Mouse (Mus musculus): ENCODE results near the gene Pold1.

Pold1 gene

DNA sequence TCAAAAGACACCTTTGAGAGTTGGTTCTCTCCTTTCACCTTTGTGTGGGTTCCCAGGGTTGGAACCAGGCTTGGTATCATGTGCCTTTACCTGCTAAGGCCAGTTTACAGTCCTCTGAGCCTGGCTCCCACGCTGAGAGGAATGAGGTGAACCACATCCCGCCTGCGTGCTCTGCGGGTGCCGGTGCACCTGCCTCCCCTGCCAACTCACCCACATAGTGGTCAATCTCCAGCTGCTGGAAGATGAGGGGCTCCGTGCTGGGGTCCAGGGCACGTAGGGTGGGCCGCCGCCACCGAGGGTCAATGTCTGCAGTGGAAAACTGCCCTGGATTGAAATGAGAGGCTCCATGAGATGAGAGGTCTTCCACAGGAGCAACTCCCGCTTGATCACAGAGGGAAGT, 6.1 kb downstream of the Pold1 start:
- no peak for DNase-seq

DNA sequence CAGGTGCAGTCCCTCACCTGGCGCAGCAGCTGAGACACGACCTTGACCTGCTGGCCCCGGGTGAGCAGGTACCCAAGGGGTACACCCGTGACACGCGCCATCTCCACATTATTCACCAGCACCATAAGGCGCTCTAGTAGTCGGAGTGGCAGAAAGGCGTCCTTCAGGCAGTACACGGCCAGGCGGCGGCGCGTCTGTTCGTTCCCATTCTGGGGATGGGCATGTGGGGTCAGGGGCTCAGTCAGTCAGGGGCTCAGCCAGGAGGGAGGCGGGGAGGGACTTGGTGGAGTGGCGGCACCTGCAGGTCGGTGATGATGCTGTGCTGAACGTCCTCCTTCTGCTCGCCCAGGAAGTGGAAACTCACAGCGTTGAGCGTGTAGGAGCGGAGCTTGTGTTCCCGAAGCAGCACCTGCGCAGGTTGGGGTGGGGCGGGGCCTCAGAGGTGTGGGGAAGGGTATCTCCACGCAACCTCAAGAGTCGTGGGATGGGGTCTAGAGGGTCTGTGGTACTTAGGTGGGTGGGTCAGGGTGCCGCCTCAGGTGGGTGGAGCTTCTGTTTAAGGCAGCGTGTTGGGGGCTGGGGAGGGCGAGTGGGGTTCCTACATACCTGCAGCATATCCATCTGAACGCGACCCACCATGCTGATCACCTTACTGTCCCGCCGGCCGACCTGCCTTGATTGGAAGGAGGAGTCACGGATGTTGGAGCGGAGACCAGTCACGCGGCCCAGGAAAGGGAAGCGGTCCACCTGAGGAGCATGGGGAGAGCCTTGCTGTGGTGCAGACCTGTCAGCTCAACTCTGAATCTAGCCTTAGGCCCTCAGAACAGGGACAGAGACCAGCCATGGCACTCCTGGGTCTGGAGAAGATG, 9.7 kb downstream of the Pold1 start:
- DNase-seq, result no peak

DNA sequence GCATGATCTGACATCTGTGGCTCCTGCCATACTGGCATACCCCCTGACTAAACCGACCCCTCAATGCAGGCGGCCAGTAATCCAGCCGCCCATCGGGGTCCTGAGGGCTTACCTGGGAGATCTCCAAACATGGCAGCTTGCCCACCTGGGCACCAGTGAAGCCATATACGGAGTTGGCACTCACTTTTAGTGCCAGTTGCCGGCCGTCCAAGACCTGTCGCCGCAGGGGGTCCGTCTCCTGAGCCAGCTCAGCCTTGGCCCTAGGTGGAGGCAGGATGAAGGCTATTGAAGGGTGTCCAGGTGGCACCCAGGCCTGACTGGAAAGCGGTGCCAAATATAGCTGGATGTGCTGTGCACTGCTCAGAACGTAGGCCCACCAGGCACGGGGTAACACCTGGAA, 11.2 kb downstream of the Pold1 start:
- DNase-seq, result peak; percentile 81

DNA sequence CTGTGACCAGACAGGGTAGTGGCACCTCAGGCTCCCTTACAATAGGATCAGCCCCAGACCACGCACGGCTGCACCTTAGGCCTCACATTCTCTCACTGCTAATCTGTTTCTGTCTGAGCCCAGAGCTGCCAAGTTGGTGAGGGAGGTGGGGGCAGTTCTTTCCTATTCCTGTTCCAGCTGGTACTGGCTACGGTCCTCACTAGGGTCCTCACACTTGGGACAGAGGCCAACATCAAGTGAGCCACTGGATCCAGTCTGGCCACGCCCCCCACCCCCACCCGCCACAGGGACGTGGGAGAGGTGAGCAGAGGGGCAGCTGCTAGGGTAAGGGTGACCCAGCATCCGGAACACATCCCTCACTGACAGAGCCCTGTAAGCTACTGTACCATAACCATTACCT, 11.6 kb downstream of the Pold1 start:
- no peak for DNase-seq

DNA sequence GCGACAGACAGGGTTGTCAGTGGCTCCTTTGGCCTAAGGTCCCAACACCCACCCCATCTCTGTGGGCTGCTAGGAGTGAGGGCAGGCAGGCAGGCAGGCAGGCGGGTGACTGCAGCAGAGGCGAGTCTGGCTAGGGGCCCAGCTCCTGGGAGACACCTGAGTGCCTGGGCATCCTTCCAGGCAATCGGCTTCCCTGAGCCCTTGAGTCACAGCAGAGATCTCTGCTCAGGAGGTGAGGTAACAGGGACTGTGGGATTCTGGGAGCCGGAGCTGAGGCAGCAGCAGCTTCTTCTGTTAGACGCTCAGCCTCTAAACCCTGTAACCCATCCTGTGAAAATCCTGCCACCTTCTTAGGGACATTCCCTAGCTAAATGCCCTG, 12.1 kb downstream of the Pold1 start:
- DNase-seq, result peak; percentile 86

DNA sequence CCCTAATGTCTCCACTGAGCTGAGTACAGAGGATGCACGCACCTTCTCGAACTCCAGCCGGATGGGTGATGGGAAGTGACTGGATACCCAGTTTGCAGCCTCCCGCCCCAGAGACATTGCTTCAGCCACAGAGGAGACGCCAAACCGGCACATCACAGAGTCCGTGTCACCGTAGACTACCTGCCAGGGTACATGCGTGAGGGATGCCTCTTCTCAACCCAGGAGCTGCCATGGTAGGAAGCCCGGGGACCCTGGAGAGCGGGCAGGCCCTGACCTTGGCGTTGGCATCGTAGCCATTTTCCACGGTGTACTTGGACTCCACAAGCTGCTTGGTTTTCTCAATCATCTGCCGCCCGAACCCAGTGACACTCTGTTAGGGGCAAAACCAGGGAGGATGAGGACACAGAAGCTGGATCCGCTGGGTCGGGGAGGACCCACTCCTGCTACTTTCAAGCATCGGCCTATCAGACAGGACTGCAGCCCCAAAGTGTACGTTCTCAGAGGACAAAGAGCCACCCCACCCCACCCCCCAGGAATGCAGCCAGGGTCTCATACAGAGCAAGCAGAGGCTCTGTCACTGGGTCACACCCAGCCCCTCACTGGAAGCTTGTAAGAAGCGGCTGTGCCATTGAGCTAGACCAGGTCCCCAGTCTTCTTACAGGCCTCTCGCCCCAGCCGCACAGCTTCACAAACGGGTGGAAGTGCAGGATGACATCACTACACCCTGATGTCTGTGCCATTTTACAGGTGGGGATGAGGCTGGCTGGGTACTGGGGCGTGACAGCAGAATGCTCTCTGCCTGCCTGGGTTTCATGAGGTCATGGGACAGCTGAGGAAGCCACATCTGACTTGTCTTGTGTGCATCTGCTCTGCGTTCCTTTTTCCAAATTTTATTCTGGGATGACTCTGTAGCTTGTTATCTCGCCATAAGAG, 12.7 kb downstream of the Pold1 start:
- DNase-seq, result no peak

DNA sequence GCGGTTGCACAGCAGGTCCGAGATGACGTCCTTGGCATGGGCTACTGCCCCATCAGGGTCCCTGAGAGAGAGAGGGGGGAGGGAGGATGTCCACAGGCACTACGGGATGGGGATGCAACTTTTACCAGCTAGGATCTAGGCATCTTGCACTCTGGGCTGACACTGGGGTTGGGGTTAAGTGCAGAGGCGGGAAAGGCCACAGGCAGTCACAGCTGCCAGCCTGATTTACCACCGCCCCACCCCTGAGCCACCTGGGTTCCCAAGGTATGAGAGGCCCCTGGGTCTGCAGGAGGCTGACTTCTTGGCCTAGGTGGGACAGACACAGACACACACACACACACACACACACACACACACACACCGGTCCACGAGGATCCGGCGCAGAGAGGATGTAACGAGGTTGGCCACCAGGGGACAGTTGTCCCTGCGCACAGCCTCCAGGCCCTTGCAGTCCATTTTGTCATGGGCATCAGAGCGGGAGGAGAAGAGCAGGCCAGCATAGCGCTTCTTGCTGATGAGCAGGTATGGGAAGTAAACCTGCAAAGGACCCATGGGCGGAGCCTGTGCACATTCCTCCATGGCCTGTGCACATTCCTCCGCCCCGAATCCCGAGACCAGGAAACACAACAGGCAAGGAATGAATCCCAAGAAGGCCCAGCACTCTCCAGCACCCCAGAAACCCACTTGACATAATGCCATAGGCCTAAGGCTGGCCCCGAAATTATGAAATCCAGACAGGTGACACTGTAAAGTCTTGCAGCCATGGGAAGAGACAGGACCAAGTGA, 13.8 kb downstream of the Pold1 start:
- no peak for DNase-seq

DNA sequence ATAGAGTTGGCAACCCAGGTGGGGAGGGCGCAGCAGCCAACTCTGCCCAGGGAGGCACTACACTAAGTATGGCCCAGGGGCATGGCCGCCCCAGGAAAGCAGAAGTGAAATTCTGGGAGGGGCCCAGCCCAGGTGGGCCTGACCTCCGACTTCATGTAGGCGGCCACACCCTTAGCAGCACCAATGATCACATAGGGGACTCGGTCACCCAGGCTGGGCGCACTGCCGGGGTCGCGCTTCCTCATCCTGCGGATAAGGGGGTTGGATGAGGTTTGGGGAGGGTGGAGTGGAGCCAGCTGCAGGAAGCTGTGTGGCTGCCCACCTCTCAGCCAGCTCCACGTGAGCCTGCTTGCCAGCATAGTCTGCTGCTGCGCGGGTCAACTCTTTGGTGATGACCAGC, 14.4 kb downstream of the Pold1 start:
- no peak for DNase-seq

DNA sequence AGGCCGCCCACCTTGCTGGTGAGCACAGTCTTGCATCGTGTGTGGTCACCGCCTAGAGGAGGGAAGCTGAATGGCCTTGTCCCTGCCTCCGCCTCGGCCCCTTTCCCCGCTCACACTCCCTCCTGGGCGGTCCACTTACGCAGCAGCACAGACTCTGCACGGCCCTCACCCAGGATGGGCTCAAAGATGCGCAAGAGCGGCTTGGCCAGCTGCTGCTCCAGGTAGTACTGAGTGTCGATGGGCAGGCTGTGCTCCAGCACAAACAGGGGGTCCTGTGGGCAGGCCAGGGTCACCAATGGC, 15.0 kb downstream of the Pold1 start:
- no peak for DNase-seq

DNA sequence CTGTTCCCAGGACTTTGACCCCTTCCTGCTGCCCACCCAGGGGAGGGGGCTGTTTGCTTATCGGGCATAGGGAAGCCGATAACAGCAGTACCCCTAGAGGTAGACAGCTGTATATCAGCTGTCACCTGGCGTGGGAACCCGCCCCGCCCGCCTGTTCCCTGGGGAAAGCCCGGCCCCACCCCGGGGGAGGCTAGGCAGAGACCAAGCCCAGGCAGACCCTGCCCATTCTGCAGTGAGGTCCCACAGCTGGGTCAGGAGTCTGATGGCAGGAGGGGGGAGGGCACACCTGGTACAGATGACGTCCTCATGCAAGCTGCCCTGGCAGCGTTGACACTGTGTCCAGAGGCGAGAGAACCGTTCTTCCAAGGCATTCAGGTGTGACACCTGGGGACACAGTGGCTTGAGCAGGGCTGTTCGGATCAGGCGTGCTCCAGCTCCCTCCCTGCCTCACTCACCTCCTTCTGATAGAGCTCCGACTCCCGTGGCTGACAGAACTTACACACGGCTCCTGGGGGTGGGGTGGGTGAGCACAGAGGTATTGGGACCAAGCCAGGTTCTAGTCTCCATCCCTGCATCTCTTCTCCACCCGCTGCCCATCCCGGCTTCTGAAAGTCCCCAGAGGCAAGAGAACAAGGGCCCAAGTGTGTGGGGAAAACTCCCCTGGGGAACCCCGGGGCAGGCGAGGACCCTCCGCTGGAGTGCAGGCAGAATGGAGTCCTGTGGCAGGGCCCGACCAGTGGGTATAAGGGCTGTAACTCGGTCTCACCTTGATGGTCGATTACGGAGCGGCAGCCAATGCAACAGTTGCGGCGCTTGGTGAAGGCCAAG, 15.5 kb downstream of the Pold1 start:
- DNase-seq, result no peak

DNA sequence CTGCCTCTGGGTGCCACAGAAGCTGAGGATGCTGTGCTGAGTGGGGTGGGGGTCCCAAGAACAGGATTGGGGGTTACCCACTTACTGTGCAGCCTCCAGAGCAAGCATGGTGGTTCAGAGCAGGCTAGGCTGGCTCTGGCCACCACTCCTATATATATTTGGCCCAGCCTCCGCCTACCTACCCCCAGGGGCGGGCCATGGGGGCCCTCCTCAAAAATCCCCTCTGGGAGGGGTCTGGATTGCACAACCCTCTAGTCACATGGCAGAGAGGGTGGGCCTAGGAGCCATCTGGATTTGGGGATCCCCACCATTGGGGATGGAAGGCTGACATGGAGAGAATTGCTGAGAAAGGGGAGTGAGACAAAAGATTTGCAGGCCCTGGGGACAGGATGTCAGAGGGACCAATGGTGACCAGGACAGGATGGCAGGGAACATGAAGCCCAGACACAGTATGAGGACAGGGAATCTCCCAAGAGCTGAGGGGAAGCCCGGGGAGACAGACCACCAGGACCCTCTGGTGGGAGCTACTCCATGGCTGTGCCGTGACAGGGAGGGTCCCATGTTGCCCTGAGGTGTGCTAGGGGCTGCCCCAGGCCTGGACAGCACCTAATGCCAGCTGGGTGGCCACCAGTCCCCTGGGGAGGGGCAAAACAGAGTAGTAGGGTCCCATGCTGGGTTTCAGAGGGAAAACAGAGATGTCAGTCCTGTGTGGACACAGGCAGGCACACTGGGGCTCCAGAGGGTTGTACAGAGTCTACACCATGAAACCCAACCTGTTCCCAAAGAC, 16.5 kb downstream of the Pold1 start, which contains the start of gene Spib:
Gene Spib (minus strand): TSS at position 126 of the 787 bp plus-strand sequence.
- DNase-seq, result no peak

DNA sequence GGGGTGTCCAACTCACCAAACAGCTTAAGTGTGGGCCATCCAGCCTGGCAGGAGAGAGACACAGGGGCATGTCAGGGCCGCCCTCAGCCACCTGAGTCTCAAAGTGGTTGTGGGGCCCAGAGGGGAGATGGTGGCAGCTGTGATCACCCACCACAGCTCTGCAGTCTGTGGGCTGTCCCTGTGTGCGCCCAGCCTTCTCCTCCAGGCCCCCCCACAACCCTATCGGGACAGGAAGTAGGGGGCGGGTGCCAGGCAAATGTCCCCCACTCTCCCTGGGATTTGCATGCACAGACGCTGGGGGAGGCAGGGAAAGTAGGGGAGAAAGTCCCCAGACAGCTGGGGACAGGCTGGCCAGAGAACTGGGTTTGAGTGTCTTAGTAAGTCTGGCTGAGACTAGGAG, 17.4 kb downstream of the Pold1 start:
- no peak for DNase-seq

DNA sequence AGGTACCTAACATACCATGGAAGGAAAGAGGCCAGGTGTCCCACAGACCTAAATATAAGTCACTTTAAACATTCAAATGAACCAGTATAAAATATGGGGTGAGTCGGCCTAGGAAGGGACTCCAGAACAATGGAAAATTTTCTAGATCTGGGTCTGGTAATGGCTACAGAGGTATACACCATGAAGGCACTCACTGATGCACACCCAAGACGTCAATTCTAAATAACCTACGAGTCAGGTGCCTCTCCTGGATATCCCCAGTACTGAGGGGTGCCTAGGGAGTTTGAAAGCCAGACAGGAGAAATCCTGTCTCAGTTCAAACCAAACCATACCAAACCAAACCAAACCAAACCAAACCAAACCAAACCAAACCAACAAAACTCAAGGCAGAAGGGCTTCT, 18.1 kb downstream of the Pold1 start:
- no peak for DNase-seq

DNA sequence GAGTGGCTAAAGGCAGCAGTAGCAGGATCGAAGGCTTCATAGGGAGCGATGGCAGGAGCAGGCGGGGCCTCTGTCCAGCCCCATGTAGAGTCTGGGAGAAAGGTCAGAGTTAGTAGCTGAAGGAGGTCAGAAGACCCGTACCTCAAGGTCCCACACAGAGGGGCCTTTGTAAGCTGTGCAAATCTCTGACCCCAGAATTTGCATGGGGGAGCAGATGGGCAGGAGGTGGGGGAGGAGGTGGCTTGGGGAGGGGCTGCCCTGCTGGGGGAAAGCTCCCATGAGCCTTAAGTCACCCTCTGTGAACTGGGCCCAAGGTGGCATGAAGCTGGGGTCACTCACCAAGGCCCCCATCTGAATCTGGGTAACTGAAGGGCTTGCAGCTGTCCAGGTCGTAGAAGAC, 19.1 kb downstream of the Pold1 start:
- DNase-seq, result no peak

DNA sequence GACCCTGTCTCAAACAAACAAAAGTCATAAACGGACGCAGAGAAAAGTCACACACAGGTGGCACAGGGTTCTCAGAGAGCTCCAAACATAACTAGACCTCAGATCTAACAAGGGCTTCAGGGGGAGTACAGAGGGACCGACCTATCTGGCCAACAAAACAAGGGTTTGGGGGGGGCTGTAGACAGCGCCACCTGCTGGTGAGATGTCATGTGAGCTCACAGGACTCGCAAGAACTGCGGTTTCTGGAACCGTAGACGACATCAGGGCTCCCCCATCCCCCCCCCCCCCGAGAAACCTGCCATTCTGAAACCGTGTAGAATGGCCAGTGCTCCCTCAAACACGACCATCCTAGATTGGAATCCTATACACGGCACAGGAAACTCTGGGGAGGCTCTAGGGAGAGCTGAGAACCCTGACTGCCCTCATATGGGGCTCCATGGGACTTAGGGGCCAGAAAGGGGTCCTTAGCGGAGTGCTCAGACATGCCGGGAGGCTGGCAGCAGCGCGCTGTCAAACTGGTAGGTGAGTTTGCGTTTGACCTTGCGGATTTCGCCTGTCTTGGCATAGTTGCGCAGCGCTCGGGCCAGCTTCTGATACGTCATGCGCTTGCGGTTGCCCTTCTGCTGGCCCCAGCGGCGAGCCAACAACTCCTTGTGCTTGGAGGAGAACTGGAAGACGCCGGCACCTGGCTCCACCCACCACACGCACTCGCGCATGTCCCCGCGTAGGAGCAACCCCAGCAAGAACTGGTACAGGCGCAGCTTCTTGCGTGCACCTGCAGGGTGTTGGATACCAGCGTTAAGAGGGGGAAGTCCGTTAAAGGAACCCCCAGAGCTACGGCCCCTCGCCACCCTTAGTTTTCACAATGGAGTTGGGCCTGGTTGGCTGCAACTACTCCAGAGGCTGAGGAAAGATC, 20.9 kb downstream of the Pold1 start:
- peak; percentile 87 for DNase-seq

DNA sequence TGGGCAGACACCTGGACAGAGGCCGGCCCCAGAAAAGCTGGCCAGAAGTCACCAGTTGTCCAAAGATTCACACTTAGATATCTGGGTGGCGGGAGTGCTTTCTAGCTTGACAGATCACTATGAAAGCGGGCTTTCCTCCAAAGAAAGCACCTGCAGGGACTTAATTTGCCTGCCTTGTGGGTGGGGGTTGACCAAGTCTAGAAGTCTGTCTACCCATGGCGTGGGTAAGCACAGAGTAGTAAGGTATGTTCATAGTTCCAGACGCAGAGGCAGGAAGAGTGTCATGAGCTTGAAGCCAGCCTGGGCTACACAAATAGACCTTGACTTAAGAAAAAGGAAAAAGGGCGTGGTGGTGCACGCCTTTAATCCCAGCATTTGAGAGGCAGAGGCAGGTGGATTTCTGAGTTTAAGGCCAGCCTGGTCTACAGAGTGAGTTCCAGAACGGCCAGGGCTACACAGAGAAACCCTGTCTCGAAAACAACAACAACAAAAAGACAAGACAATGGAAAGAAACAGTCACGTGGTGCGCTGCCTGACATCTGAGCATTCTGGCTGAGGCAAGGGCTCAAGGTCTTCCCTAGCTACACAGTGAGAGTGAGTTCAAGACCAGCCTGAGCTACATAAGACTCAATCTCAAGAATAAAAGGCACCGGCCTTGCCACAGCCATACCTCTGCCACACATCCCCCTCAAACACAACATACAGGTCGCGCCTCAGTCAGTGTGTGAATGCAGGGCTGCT, 22.1 kb downstream of the Pold1 start:
- no peak for DNase-seq

DNA sequence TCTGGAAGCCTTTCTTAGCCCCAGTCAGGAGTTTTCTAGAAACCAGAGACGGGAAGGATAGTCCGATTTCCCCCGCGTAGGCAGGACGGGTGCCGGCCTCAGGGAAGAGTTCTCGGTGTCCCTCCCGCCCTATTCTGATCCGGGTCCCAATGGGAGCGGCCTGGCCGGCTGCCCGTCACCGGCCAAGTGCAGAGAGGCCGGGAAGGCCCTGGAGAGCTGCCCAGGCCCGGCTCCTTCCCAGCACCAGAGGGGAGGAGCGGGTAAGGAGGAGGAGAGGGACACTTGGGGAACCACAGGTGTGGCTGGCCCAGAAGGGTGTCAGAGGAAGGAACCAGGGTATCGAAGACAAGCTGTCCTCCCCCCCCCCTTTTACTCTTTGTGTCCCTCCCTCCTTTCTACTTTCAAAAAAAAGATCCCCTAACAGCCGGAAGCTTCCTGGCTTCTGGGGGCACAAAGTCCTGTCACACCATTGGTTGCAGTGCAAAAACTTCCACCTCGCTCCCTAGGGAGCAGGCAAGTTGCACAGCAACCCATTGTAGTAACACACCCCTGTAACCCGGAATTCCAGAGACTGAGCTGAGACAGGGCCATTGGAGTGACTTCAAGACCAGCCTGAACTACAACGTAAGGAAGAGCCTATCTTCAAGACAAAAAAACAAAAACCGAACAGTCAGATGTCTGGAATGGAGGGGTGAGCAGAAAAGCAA, 23.4 kb downstream of the Pold1 start:
- peak; percentile 75 for DNase-seq

DNA sequence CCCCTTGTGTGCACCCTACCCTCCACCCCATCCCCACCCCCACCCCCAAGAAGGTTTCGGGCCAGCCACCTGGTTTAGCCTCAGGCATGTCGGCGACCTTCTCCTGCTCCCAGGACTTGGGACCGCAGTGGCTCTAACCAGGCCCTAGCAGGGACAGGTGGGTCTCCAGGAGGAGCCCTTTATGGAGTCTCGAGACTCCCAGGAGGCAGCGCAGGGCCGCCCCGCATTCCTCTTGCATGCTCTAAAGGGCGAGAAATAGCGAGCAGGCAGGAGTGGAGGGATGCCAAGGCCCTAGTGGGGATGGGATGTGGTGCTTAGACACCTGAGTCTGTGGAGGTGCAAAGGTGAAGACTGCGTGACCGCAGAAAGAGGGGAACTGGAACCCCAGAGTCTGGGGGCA, 24.1 kb downstream of the Pold1 start, which contains the start of gene Mybpc2:
Gene Mybpc2 (minus strand): TSS at position 155 of the 400 bp plus-strand sequence.
- no peak for DNase-seq

DNA sequence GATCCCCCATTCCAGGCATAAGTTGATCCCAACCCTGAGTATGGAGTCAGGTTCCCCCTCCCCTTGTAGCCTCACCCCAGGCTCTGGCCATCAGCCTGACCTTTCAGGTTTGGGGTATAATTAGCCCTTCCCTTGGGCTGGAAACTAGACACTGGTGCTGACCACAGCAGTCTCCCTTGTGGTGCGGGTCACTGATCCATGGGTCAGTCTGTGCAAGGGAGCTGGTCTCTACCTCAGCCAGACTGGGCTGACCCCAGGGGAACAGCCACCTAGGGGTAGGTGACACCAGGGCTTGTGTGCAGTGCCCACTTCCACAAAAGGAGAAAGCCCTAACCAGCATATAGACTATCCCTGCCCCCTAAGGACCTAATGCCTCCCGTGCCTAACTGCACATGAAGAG, 25.6 kb downstream of the Pold1 start:
- no peak for DNase-seq

All from cerebellum, adult 11-12 months (tissue).